Mouse (Mus musculus): ENCODE results near the gene Dock6.

DNA sequence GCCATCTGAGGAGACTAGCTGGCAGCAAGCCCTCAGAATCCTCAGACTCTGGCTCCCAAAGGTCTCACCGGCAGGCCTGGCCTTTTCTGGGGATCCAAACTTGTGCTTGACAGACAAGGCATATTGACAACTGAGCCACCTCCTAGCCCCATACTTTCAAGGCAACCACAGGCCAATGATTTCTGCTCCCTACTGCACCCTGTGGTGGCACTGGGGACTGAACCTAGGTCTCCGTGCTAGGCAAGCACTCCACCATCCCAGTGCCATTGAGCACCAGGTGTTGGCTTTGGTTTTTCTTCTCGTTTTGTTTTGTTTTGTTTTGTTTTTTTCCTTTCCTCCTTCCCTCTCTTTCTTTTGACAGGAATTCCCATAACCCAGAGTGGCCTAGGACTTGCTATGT, 43.9 kb downstream of the Dock6 start:
- TF ChIP-seq CTCF (IDR thresholded peaks at IDR 0.05; ENCODE audit: extremely low read depth, insufficient read depth, low read length) (peak; percentile 33; the same call in 1 of the 2 replicates), POLR2A (IDR thresholded peaks at IDR 0.05; ENCODE audit: extremely low read depth, insufficient read depth, low read length) (no peak)
